Mouse (Mus musculus) hindbrain, postnatal 0 days (tissue): ENCODE measurements around the gene Fhad1. TPM values are rescaled to one million over a fixed set of nuclear protein-coding genes. Genes with fewer than 3 reads are reported as not detected.

Experiments
- ATAC-seq: fragments of 200-750 bp; cut with Nextera tagmentation; 2 replicates; pipeline ENCODE4 v1.8.0; 2017; ENCODE audit warnings: mild to moderate bottlenecking, moderate TSS enrichment, moderate library complexity
- DNase-seq: peaks from one replicate; pipeline ENCODE4 v3.0.0-alpha.2; 2015; ENCODE audit warnings: low spot score
- H3K27ac ChIP-seq: fragments of 300-500 bp; sonication (generic); 2 replicates; pipeline ENCODE4 v1.5.1; 2014; ENCODE audit warnings: mild to moderate bottlenecking
- H3K27me3 ChIP-seq: fragments of 300-500 bp; sonication (generic); 2 replicates; pipeline ENCODE4 v1.6.1; 2014; ENCODE audit warnings: low read length, mixed read lengths; ENCODE audit not compliant: insufficient read depth
- H3K36me3 ChIP-seq: fragments of 300-500 bp; sonication (generic); 2 replicates; pipeline ENCODE4 v1.6.1; 2014; ENCODE audit warnings: low read length, mixed read lengths; ENCODE audit not compliant: insufficient read depth
- H3K4me1 ChIP-seq: fragments of 300-500 bp; sonication (generic); 2 replicates; pipeline ENCODE4 v1.6.1; 2014; ENCODE audit warnings: antibody characterized with exemption, low read length, mixed read lengths; ENCODE audit not compliant: insufficient read depth
- H3K4me2 ChIP-seq: fragments of 300-500 bp; sonication (generic); 2 replicates; pipeline ENCODE4 v1.6.1; 2014; ENCODE audit warnings: low read depth, mild to moderate bottlenecking, low read length, moderate library complexity, mixed read lengths
- H3K4me3 ChIP-seq: fragments of 300-500 bp; sonication (generic); 2 replicates; pipeline ENCODE4 v1.5.1; 2014; ENCODE audit warnings: low read length
- H3K9ac ChIP-seq: fragments of 300-500 bp; sonication (generic); replicated peaks from 2 replicates; pipeline ENCODE4 v1.6.1; 2014; ENCODE audit warnings: mild to moderate bottlenecking, low read length, moderate library complexity, mixed read lengths
- H3K9me3 ChIP-seq: fragments of 300-500 bp; sonication (generic); 2 replicates; pipeline ENCODE4 v1.6.1; 2016; ENCODE audit warnings: low read length, mixed read lengths
- CTCF ChIP-seq: IDR thresholded peaks from 2 replicates; pipeline ENCODE4 v1.5.1; 2016; ENCODE audit warnings: antibody characterized with exemption, control low read depth, low read depth
- WGBS: fragments of 180-500 bp; shearing (Covaris S2); extraction: QIAGEN DNeasy Blood & Tissue Kit; methylation state at CpG from one replicate; pipeline ENCODE4 v1.1.7; 2014; 5-methylcytosine and 5-hydroxymethylcytosine counted together
- polyA plus RNA-seq: library from polyadenylated mRNA; unstranded; fragments of >200 nt; fragmentation: Nextera tagmentation; extraction: Ambion mirVana; gene quantifications from 2 replicates; pipeline ENCODE4 v1.2.1, GENCODE M21; 2015
- total RNA-seq: library from RNA; depleted of rRNA; stranded (reverse); fragments of >200 nt; gene quantifications from 2 replicates; pipeline ENCODE4 v1.2.3, GENCODE M21; 2014

The Fhad1 gene
- total and polyA plus RNA-seq, 2 experiments from 2014 or later, result 2.0 to 5.8 TPM

- WGBS, result 1% methylated on average over 19 of the region's 19 CpGs
- Histone ChIP-seq H3K9me3 (no peaks in the 10 kb centered on the region), H3K27ac (peak overlapping the region; percentile 41; the same call in 1 of the 2 replicates), H3K36me3 (no peaks in the 10 kb centered on the region), H3K27me3 (no peaks in the 10 kb centered on the region), H3K4me1 (peaks cover 33% of the 10 kb centered on the region), H3K9ac (peak overlapping the region; percentile 67), H3K4me2 (peak overlapping the region; percentile 84), H3K4me3 (peak overlapping the region; percentile 58)
- no peak for DNase-seq
- TF ChIP-seq CTCF, result no peak
- ATAC-seq, result peak; percentile 10
These were observed 140.7 kb downstream of the Fhad1 start for GRCm38 (mm10) chr4:141874111-141874600.

DNA sequence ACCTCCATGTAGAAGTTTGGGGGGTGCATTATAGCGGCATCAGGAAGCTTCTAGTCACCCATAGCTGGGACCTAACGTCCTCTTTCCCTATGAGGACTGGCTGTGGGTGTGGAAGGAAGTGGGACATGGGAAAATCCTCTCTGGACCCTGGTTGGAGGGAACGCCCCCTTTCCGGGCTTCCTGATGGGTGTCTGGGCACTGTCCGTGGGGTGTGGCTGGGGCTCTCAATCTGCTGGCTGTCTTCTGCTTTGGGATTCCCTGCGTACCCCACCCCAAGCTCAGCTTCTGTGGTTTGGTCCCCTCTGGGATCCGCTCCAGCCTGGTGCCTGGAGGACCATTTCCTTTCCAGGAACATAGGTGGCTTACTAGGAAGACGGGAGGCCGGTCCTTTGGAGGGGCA lies 141.9 kb downstream of the Fhad1 start:
- peak overlapping the region; percentile 84 for H3K4me2 ChIP-seq
- 59% methylated on average over 9 of the region's 9 CpGs for WGBS
- H3K9ac ChIP-seq, result peak overlapping the region; percentile 67; the same call in 1 of the 2 replicates
- ATAC-seq (no peak), DNase-seq (no peak)
- H3K4me3 ChIP-seq, result peak overlapping the region; percentile 58
- H3K4me1 ChIP-seq, result peaks cover 33% of the 10 kb centered on the region
- no peaks in the 10 kb centered on the region for H3K27me3 ChIP-seq
- TF ChIP-seq CTCF, result no peak
- no peaks in the 10 kb centered on the region for H3K9me3 ChIP-seq
- peak overlapping the region; percentile 65; the same call in 1 of the 2 replicates for H3K27ac ChIP-seq
- H3K36me3 ChIP-seq, result no peaks in the 10 kb centered on the region

DNA sequence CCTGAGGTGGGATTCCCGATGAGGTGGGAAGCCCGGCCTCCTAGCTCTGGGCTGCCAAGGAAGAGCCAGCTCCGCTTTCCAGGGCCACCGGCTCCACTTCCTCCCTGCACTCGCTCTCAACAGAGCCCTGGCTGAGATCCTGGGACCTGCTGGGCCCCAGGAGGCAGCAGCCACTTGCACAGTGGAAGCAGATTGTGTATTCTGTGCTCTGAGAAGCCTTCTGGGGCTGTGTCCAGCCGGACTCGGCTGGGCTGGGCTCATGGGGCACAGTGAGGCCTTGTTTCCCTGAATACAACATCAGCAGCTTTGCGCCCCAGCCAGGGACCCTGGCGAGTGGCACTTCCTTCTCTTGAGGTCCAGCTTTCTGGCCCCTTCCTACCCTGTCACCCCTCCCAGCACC lies 143.0 kb downstream of the Fhad1 start:
- peak overlapping the region; percentile 65 for H3K27ac ChIP-seq
- peaks cover 41% of the 10 kb centered on the region for H3K4me1 ChIP-seq
- ATAC-seq (peak; percentile 63; the same call in 1 of the 2 replicates), DNase-seq (peak; percentile 81)
- 31% methylated on average over 9 of the region's 9 CpGs for WGBS
- H3K27me3 ChIP-seq, result no peaks in the 10 kb centered on the region
- no peak overlapping the region for H3K9ac ChIP-seq
- H3K9me3 ChIP-seq, result no peaks in the 10 kb centered on the region
- no peaks in the 10 kb centered on the region for H3K36me3 ChIP-seq
- H3K4me3 ChIP-seq, result peak overlapping the region; percentile 14
- peak overlapping the region; percentile 84 for H3K4me2 ChIP-seq
- TF ChIP-seq CTCF, result no peak

GRCm38 (mm10) chr4:141871333-141871725 lies 143.6 kb downstream of the Fhad1 start:
- no peak for TF ChIP-seq CTCF
- H3K27me3 ChIP-seq, result no peaks in the 10 kb centered on the region
- WGBS, result 81% methylated on average over 3 of the region's 3 CpGs
- no peak for ATAC-seq
- no peaks in the 10 kb centered on the region for H3K9me3 ChIP-seq
- H3K4me3 ChIP-seq, result no peak overlapping the region
- H3K9ac ChIP-seq, result no peak overlapping the region
- H3K27ac ChIP-seq, result peak overlapping the region; percentile 65
- no peak for DNase-seq
- no peaks in the 10 kb centered on the region for H3K36me3 ChIP-seq
- peaks cover 47% of the 10 kb centered on the region for H3K4me1 ChIP-seq
- H3K4me2 ChIP-seq, result peak overlapping the region; percentile 84; the same call in 1 of the 2 replicates

DNA sequence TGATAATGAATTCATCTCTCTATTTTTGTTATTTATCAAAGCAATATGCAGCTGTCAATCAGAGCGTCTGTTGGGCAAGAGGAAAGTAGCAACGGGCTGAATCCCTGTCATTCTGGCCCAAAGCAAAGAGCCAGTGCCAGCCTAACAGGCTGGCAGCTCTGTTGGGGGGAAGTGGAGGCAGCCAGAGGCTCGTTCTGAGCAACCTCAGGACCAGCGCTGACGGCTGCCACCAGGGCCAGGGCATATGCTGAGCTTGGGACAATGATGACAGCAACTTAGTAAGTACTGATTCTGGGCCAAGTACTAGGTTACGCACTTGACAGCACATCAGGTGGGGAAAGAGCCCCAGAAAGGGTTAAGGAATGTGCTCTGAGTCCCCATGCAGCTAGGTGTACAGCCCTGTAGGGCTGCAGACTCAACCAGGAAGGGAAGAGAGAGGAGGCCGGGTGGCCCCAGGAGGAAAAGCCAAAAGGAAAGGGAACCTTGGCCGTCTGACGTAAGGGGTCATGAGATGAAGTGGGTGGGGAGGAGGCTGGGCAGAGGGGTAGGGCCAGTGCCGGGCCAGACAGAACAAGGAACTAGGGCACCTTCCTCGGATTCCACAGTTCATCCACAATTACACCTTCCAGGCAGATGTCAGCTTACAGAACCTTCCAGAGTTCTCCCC lies 144.1 kb downstream of the Fhad1 start:
- peak; percentile 54 for DNase-seq
- Histone ChIP-seq H3K4me3 (no peak overlapping the region), H3K9ac (no peak overlapping the region), H3K9me3 (no peaks in the 10 kb centered on the region), H3K36me3 (no peaks in the 10 kb centered on the region), H3K27me3 (no peaks in the 10 kb centered on the region), H3K4me1 (peaks cover 48% of the 10 kb centered on the region), H3K27ac (peak overlapping the region; percentile 38; the same call in 1 of the 2 replicates), H3K4me2 (peak overlapping the region; percentile 84; the same call in 1 of the 2 replicates)
- 50% methylated on average over 11 of the region's 11 CpGs for WGBS
- no peak for ATAC-seq
- TF ChIP-seq CTCF, result no peak; the same call in 1 of the 2 replicates

GRCm38 (mm10) chr4:141869436-141870215 lies 145.3 kb downstream of the Fhad1 start:
- H3K27me3 ChIP-seq, result no peaks in the 10 kb centered on the region
- no peak overlapping the region for H3K9ac ChIP-seq
- H3K36me3 ChIP-seq, result no peaks in the 10 kb centered on the region
- WGBS, result 89% methylated on average over 5 of the region's 5 CpGs
- DNase-seq, result no peak
- H3K4me1 ChIP-seq, result peaks cover 48% of the 10 kb centered on the region
- ATAC-seq, result no peak
- H3K27ac ChIP-seq, result no peak overlapping the region
- no peak overlapping the region for H3K4me2 ChIP-seq
- H3K4me3 ChIP-seq, result no peak overlapping the region
- H3K9me3 ChIP-seq, result no peaks in the 10 kb centered on the region
- TF ChIP-seq CTCF, result no peak
